Mouse (Mus musculus): ENCODE data around the gene Sorl1.
A peak's percentile ranks its signal among the peaks of the same experiment; 100 is the strongest.
"Not testable (repeated sequence)": the region's sequence is repeated elsewhere in the genome, so short reads cannot be mapped to it uniquely, and the experiment has no call there.

Sorl1 gene

DNA sequence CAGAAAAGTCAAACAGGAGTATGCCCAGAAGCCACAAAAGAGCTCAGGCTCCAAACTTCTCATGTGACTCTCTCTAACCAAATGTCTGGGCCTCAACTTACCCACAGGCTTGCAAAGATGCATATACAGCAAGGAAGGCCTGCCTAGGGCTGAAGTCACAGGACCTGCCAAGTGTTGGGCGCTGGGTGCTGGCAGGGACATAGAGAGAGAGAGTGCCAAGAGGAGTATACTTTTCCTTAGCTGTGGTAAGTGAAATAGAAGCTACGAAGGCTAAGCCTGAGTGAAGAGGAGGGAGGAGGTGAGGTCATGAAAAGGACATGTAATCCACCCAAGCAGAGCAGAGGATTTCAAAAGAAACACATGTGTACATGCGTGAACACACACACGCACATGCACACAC is 32.5 kb downstream of the Sorl1 start:
- DNase-seq: no peak

DNA sequence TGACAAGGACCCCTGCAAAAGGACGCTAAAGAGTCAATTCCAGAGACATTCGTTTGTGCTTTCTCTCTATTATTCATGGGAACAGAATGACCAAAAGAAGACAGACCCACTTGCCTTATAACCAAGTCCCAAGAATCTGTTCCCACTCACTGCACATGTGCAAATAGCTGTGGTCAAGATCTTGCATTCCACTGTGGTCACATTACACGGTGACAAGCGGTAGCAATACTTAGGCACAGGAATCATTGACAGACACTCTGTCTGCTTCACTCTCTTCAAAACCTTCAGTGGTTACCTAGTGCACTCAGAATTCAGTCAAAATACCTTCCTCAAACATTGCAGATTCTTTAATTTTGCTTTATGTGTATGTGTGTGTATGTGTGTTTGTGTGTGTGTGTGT is 36.2 kb downstream of the Sorl1 start:
- peak in 1 of 2 experiments; percentile 35 for DNase-seq

DNA sequence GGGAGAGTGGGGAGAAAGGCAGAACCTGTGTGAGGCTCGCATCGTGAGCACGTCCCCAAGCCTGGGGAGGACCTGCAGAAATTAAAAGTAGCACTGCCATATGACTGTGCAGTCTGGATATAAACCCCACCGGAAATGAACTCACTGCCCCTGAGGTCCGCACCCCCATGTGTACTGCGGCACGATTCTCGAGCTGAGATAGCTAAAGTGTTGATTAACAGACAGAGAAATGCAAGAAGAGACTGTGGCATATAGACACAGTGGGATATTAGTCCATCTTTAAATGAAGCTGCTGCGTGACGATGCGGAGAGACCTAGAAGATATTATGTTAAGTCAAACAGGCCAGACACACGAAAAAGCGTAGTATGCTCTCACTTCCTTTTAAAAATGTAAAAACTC is 38.1 kb downstream of the Sorl1 start:
- DNase-seq: no peak

DNA sequence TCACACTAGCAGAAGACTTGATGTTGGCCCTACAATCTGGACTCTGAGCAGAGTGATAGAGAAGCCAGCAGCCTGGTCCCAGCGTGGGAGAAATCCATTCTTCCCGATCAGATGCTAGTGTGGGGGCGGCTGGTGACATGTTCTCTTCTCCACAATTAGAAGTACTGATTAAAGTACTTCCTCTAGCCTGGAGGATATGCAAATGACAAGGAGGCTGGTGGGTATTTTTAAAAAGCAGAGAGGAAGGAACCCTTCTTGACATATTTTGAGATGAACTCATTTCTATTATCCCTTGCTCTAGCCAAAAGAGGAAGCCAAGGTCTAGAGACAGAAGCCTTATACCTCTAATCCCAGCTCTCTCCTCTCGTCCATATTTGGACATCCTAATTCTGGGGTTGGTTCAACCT is 40.4 kb downstream of the Sorl1 start:
- DNase-seq: no peak

DNA sequence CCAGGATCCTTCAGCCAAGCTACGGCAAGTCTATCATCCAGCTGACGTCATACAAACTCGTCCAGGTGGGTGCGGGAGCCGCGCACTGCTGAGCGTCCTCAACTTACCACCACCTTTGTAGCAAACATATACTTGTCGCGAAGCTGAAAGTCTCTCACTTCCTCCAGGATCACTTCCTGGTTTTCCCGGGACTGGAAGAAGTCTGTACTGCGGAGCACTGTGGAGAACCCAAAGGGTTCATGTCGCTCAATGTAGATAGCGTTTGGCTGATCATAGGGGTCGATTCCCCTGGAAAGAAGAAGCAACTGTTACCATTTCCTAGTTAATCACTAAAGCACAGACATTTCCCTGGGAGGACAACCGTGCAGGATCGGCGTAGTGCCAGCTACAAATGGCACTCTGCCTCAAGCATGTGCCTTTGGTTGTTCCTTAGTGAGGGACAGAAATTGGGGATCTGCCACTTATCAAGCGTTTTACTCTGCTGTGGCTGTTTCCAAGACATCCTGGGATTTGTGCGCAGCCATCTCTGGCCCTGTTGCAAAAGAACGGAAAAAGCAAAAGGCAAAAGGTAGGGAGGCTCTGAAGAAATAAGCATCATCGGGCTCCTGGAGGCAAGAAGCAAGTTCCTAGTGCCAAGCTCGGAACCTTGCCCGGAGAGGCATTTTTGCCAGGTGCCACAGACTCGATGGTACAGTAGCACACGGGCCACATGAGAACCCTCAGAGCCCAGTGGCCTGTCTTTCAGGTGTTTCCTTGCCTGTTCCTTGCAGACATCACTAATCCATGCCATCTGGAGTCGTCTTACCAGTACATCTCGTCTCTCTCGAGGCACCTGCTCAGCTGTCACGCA is 42.2 kb downstream of the Sorl1 start:
- DNase-seq: no peak

DNA sequence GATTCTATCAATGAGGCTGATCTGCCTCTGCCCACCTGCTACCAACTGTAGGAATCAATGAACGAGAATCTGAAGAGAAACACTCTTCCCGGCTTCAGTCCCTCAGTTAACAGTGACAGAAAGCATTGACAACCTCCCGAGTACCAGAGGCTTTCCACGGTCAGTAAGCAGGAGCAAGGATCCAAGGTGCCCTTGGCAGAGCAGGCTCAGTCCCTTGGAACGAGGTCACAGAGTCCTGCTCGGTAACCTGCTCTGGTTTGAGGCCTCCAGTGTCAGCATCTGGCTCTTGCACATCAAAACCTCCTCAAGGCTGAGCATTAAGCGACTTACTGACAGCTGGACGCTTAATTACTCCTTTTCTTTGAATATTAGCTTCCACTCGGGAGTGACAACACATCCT is 43.4 kb downstream of the Sorl1 start:
- DNase-seq: peak; percentile 72 to 83

DNA sequence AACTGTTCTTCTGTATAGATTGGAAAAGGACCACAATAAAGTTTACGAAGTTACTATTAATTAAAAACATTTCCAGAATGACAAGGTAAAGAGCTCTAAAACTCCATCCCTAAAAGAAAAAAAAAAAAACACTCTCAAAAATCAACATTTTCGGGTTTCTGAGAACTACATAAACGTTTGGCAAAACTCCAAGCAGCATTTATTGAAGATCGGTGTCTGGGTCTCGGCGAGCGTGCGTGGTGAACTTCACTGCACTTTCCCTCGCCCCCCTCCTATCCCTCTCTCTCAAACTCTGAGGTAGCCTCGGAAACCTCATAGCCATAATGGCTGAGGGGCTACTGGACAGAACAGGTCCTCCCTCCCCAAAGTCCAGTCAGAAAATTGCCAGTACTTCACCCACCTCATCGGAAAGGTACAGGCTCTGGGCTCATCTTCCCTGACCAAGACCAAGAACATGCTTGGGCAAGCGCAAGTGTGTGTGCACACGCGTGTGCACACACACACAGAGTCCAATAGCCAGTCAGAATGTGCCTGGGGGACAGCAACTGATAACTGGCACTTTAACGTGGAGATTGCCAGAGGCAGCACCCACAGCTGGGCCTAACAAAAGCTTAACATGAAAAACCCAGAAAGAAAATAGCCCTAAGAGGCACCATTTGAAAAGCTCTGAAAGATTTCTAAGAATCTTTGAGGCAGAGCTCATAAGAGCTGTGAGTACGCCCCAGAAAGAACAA is 46.8 kb downstream of the Sorl1 start:
- DNase-seq: no peak

DNA sequence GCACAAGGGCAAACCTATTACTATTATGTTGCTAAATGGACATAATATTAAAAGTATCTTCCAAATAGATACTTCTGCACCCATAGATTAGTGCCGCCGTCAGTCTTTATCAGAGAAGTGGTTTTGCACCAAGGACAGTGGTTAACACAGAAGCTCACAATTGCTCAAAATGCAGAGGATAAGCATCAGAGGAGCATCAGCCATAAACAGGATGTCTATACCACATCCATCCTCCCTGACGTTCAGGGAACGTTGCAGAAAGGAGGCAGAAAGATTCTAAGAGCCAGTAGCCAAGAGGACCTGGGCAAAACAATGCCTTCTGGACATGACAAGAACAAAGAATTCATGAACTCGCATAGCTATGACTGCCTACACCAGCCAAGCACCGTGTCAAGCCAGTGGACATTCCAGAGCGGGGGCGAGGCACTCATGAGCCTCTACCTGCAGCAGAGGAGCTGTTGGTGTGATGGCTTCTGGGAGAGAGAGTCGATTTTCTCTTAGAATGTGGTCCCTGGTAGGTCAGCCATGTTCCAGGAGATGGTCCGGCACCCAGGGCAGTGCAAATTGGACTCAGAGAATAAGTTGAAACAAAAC is 47.7 kb downstream of the Sorl1 start:
- no peak for DNase-seq

DNA sequence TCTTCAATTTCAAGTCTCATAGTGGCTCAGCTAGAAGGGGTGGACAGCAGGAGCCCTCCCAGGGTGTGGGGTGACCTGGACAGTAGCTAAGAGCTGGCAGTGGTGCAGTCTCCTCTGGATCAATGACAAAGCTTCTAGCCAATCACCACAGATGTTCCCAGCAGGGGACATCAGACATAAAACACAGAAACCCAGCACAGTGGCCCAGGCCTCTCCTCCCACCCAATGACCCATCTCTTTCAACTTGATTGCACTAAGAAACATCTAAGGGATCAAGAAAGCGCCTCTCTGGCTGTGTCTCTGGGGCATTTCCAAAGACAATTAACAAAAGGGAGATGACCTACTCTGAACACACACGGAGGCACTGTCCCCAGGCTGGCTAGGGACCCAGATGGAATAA is 48.9 kb downstream of the Sorl1 start:
- no peak for DNase-seq

DNA sequence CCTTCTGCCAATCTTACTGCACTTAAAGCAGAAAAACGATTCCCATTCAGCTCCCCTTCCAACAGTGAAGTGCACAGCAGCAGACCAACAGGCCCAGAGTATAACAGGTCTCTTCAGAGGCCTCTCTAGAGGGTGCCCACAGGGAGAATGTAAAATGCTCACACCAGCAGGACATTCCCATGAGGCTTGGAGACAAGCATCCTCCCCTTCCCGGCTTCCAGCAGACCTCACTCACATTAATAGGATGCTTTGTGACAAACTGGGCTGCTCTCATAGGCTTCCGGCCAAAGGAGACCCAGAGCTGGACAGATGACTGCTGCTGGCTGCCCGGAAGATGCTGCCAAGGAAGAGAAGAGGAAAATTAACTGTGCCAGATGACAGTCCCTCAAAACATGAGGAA is 52.1 kb downstream of the Sorl1 start:
- DNase-seq: no peak

DNA sequence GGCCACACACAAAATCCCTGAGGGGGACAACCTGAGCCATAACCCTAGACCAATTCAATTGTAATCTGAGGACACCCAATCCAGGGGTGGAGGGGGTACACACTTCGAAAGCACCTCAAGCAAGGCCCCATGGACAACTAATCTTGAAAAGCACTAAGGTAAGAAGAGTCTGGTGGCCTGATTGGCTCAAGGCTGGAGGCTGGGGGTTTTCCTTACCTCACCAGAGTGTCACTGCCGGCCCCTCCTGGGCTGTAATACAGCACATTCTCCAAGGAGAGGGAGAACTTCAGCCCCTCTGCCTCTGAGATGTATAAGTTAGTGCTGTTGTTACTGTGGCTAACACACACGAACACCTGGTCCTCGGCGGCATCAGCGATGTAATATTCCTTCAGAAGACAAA is 53.2 kb downstream of the Sorl1 start:
- DNase-seq: no peak

DNA sequence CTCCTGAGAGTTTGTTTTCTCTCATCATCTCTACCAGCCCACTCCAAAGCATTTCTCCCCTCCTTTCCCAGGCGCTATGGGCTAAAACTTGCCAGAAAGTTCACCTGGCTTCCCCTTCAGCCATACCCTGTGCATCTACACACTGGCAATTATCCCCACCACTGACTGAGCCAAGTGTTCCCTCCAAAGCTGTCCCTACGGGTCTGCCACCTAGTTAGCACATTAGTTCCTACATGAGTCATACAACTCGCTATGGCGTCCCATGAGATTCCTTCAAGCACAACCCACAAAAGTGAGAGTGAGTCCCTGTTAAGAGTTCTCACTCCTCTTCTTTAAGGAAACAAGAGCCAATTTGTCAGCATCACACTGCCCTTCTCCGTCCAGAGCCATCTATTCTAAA is 54.6 kb downstream of the Sorl1 start:
- DNase-seq: no peak

DNA sequence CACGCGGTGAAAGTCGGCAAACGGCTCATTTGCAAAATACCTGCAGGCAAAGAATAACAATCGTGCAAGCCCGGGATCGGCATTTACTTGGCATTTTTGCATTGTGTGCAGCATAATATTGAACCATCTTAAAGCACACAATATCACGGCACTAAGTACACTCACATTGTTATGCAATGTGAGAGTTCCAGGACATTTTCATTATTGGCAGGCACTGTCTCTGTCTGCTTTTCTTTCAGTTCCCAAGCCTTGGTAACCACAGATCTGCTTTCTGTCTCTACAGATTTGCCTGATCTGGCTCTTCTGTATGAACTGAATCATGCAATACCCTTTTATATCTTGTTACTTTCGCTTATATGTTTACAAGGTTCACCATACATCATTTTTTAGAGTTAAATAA is 56.1 kb downstream of the Sorl1 start:
- no peak for DNase-seq

DNA sequence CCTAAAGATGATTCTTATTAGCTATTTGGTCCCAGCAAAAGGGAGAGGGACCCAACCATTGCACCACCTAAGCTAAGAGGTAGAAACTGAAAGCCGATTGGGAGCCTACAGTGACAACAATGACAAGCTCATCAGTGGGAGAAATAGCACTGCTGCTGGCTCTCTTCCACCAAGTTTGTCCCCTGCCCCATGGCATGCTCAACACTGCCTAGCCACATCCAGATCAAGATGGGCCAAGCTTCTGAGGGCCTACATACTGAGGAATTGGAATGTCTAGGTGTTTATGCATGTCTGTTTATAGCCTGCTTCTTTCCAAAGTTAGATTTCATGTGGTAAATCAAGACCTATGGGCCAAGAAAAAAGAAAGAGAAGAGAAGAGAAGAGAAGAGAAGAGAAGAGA is 58.3 kb downstream of the Sorl1 start:
- DNase-seq: no peak

DNA sequence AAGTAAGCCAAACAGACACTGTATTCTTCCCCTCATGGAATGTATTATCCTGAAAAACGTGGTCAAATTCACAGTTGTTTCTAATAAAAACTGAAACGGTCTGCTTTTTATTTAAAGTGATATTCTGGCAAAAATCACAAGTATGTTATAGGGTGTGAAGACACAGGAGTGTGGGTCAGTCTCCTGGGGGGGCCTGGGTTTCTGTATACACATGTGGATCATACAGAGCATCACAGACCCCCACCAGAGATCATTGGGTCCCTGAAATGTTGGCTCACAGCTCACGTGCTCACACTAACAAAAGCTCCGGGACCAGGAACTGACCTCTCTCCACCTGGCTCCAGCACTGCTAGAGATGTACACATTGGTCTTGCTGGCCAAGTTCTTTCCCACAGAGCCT is 60.7 kb downstream of the Sorl1 start:
- no peak for DNase-seq

DNA sequence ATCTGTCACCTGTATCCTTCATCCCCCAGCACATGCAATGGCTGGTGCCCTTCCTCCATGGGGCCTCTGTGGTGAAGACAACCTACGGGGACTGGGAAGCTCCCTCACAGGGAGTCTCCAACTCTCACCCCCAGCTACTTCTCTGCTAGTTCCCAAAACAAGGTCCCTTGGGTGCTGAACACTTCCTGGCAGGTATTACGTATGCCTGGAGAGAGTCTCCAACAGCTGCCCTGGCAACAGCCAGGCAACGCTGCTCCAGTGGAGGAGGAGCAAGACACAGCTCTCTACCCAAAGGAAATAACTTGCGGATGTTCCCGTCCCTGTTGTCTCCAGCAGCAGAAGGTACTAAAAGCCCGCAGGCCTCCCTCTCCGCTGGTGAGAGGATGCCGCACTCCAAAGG is 61.8 kb downstream of the Sorl1 start:
- no peak for DNase-seq

DNA sequence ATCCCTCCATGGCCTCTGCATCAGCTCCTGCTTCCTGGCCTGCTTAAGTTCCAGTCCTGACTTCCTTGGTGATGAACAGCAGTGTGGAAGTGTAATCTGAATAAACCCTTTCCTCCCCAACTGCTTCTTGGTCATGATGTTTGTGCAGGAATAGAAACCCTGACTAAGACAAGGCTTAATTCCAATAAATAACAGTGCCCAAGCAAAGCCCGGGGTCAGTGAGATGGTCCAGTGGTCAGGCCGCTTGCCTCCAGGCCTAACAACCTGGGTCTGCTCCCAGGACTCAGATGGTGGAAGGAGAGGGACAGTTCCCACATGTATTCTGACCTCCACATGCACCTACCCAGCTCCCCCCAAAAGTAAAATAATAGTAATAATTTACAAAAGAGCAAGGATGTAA is 65.1 kb downstream of the Sorl1 start:
- DNase-seq: not testable (repeated sequence)

DNA sequence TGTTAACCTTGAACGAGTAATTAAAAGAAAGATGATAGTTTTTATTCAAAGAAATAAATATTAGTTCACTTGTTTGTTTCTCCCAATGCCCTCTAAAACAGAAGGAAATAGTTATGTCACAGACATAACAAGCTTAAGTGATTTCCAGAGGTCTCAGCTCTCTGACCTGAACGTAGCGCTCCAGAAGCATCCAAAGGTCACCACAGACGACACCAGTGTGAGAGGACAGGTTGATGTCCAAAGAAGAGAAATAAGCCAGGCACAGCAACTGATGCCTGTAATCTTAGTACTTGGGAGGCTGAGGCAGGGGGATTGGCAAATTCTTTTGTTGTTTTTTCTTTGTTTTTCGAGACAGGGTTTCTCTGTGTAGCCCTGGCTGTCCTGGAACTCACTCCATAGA is 67.5 kb downstream of the Sorl1 start:
- DNase-seq: peak in 1 of 2 experiments; percentile 26

DNA sequence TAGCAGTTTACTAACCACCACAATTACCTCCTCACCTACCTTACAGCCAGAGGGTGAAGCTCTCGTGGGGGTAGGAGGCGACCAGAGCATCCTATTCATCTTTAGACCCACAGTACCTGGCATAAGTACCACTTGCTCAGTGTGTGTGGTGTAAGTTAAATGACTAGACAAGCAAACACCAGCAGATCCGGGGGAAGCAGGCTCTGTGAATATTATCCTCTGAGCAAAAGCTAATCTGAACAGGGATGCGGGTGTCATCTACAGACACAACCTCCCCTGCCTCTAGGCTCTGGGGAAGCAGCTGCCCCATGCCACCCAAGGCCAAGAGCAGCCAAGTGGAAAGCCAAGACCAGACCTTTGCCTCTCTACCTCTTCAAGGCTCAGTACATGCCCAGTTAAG is 68.7 kb downstream of the Sorl1 start:
- peak; percentile 57 to 74 for DNase-seq

DNA sequence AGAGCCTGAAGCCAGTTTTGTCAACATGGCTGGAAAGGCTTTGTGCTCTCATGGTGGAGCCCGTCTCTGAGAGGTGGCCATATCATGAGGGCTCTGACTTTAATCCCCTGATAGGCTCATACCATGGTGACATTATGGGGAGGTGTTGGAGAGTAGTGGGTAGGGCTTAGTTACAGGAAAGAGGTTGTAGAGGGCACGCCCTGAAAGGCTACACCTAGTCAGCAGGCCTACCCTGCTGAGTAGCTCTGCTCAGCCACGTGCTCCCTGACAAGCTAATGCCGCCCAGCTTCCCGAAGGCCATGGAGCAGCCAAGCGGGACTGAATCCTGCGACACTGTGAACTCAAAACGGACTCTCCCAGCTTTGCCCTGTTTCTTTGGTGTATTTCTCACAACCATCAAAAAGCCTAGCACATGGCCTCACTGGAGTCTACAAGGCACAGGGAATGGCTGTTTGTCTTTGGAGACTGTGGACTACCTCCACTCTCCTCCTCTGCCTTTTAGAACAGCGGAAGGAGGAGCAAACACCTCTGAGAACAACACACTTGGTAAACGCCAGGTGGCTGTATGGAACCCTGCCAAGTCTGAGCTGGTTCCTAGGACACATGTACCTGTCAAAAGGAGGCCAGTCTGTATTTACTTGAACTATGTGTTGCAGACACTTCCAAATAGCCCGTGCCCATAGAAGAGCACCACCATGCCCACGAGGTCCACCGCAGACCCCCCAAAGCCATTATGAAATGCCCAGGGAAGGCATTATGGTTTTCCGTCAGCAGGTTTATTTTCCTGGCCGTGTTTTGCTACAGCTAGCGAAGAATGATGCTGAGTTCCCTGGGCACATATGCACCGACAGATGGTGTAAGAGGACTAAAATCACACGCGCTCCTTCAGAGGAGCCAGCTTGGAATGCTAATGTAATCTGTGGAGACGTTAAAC is 69.5 kb downstream of the Sorl1 start:
- peak; percentile 76 to 81 for DNase-seq

DNA sequence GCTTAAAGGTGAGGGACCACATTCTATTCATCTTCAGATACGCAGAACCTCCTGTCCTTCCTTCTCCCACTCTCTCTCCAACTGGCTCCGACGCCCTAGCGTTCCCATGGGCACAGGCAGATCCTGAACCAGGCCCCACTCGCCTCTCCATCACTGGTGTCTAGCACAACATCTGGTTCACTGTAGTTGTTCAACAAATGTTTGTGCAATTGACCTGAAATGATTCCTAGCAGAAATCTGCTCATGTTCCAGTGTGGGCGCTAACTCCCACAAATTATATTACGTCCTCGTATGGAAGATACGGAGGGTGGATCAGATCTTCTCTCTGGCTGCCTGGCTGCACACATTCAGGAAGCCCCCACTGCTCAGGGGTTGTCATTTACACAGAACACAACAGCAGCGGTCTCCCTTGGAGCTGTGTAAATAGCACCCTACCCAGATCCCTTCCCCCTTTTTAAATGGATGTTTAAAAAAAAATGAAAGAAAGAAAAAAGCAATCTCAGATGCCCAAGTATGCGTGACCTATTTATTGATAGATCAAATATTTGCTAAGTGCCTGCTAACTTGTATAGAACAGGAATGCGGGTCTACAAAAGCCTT is 70.4 kb downstream of the Sorl1 start:
- DNase-seq: no peak

DNA sequence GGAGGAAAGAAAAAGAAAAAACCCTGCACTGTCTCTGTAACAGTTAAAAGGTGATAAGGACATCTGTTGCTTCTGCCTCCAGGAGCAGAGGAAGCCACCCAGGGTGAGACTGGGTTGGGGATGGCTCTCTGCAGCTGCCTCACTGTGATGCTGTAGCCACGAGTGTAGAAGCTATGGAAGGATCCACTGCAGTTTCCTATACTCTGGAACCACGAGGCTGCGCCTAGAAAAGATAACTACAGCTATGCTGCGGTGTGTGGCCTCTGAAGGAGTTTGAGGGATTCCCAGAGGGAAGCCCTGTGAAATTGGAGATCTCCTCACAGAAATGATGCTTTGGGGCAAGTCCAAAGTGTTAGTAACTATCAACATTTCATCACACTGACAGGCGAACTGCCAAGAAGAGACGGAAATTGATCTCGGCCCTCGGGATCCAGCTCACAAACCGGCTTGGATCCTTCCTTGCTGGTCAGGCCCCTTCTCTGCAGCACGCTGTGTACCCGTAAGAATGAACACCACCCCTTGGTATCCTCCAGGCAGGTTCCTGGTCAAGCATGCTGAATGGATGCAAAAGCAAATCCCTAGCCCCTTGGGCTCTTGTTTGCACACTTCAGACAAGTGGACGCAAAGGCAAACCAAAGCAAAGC is 71.3 kb downstream of the Sorl1 start:
- DNase-seq: no peak

Measured in kidney, adult 8-10 months (tissue).